Mouse (Mus musculus): ENCODE data around the gene Synpo2l.

Gene Synpo2l

GRCm38 (mm10) chr14:20681742-20682141 lies 13.6 kb upstream of the Synpo2l start:
- DNase-seq (ENCODE audit: low spot score in 2 of 2) = no peak

- DNase-seq (ENCODE audit: low spot score in 2 of 2) = no peak
These were observed 9.8 kb upstream of the Synpo2l start for GRCm38 (mm10) chr14:20677906-20678305.

DNA sequence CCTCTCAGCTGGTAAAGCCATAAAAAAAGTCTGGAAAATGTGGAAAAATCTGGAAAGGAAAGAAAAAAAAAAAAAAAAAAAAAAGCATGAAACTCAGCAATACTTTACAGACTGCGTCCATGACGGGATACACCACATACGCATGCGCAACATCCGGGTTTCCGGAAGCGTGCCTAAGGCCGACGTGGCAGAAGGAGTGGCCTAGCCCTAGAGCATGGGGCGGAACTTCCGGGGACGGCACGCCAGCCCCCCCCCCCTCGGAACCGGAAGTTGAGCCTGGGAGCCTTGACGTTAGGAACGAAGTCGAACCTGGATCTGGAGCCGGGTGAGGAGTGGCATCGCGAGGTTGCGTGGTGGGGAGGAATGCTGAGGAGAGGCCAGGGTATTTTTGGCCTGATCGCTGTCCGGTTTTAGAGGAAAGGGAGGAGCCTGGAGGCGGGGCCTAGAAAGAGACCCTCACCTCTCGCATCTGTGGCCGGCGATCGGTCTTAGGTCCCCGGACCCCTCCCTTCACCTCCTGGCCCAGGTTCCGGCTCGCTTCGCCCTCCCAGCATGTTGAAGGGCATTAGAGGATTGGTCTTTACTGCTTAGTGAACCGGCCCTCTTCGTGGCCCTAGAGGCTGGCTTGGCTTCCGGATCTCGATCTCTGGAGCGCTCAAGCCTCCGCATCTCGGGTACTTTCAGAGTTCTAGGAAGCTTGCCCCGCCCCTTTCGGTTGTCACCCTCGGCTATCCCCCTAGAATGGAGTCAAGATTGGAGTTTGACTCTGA lies 6.1 kb upstream of the Synpo2l start, which contains the start of gene Sec24c:
Sec24c (plus strand) TSS at position 245 of the 770 bp plus-strand sequence.
- peak; percentile 98 to 99 for DNase-seq (ENCODE audit: low spot score in 2 of 2)

- peak in 1 of 2 experiments; percentile 11 for DNase-seq (ENCODE audit: low spot score in 2 of 2)
These were observed 5.5 kb upstream of the Synpo2l start for GRCm38 (mm10) chr14:20673735-20674063.

GRCm38 (mm10) chr14:20672990-20673389 lies 4.8 kb upstream of the Synpo2l start:
- DNase-seq (ENCODE audit: low spot score in 2 of 2) = peak in 1 of 2 experiments; percentile 49

GRCm38 (mm10) chr14:20667469-20667868 lies 685 bp downstream of the Synpo2l start:
- no peak for DNase-seq (ENCODE audit: low spot score in 2 of 2)

DNA sequence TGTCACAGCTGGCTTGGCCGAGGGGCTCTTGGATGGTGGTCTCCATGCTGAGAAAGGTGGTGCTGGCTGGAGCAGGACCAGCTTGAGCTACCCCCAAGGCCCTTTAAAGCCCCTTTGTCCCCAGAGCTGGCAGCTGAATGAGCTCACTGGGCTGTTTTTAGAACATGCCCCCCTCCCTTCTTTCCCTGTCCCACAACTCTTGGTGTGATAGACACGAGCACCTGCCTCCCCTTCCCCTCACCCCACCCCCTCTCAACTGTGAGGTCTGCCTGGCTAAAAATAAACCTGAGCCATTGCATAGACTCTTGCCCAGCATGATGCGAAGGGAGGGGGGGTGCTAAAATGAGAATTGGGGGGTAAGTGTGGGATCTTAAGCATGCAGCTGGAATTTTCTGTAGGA lies 3.7 kb downstream of the Synpo2l start:
- no peak for DNase-seq (ENCODE audit: low spot score in 2 of 2)

- DNase-seq (ENCODE audit: low spot score in 2 of 2) = no peak
These were observed 4.6 kb downstream of the Synpo2l start for GRCm38 (mm10) chr14:20663601-20664000.

DNA sequence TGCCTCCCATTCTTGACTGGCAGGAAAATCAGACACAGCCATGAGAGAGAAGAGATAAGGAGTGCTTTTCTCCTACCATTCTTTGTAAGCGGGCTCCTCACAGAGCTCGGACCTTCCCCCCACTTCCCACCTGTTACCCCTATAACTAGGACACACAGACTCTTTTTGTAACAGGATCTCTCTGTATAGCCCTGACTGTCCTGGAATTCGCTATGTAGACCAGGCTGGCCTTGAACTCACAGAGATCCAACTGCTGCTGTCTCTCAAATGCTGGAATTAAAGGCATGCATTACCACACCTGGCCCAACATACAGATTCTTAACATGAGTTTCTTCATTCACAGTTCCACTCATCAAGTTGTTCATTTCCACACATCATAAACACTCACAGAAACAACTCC lies 5.4 kb downstream of the Synpo2l start:
- DNase-seq (ENCODE audit: low spot score in 2 of 2) = no peak

DNA sequence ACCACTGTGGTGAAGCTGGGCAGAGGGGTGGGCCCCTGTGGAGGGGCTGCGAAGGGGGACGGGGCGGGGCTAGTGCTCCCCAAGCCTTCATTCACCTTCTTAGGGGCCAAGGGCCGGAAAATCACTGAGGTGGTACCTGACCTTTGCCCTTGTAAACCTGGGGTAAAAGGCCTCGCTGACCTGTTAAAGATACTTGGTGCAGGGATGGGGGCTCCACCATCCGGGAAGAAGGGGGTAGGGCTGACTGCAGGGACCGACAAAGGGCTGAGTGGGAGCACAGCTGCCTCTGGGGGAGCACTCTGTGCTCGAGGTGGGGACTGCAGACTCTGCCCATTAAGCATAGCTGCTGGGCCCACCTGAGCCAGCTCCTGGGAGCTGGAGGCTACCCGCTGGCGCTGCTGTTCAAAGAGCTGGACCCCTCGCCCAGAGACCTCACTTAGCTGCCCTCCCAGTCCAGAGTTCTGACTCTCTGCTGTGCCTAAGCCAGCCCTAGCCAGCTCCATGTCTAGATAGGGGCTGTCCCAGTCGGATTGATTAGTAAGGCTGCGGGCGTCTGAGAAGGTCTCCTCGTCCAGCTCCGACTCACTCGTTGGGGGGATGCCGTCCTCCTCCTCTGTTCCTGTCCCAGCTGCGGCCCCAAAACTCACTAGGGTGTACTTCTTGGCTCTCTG lies 6.4 kb downstream of the Synpo2l start:
- DNase-seq (ENCODE audit: low spot score in 2 of 2) = peak in 1 of 2 experiments; percentile 23

DNA sequence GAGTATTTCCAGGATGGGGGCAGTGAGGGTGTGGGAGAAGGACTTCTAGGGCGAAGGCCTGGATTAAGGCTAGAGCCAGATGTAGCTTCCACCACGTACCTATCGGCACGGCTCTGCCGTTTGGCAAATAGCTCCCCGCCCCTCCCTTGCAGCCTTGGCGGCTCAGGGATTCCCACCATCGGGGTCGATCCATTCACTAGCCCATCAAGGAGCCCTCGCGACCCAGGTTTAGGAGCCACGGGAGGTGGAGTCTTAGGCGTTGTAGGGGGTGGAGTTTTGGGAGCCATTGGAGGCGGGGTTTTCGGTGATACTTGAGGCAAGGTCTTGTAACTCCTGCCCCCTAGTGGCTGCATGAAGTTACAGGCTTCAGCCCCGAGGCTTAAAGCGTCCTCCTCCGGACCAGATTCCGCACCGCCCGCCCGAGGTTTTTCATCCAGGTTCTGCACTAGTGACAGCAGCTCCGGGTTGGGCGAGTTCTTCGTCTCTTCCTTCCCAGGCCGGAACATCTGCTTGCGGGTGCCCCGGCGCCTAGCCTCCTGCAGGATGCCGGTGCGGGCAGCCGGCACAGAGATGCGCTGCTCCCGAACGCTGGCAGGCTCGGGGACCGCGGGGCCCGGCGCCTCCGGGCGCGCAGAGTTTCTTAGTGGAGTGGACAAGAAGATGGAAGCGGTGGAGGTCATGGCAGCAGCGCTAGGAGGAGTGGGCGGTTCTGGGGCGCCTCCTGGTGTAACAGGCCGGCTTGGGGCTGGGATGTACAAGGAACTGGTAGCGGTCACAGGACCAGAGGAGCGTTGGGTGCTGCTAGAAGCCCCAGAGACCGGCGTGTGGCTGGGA lies 7.1 kb downstream of the Synpo2l start:
- peak; percentile 80 to 91 for DNase-seq (ENCODE audit: low spot score in 2 of 2)

- DNase-seq (ENCODE audit: low spot score in 2 of 2) = no peak
These were observed 8.5 kb downstream of the Synpo2l start for GRCm38 (mm10) chr14:20659687-20660086.

DNA sequence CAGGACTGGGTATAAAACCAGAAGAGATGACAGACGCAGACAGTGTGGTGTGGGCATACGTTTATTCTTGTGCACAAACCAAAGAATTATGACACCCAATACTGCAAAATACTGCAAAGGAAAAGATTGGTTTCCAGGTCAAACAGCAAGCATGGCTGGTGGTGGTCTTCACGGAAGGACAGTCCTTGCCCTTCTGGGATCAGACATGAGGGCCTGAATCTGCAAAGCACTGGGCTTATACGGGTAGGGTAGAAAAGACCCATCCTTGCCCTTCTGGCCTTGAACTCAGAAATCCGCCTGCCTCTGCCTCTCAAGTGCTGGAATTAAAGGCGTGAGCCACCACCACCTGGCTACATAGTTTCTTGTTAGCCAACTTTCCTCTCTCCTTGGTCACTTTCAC lies 9.3 kb downstream of the Synpo2l start:
- DNase-seq (ENCODE audit: low spot score in 2 of 2) = no peak

DNA sequence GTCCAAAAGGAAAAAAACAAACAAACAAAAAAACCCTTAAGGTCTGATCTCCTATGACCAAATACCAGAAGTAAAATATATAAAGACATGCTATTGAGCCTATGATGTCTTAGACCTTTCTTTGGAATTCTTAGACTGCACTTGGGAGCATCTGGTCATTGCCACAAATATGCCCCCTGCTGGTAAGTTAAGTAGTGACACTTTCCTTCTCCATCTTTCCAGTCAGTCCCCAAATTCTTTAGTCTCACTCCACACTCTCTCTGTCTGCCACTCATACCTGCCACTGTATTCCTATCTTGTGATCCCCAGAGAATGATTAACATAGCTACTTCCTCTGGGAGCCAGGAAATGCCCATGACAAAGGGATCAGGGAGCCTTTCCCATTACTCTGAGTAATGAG lies 9.8 kb downstream of the Synpo2l start:
- DNase-seq (ENCODE audit: low spot score in 2 of 2) = peak in 1 of 2 experiments; percentile 25

DNA sequence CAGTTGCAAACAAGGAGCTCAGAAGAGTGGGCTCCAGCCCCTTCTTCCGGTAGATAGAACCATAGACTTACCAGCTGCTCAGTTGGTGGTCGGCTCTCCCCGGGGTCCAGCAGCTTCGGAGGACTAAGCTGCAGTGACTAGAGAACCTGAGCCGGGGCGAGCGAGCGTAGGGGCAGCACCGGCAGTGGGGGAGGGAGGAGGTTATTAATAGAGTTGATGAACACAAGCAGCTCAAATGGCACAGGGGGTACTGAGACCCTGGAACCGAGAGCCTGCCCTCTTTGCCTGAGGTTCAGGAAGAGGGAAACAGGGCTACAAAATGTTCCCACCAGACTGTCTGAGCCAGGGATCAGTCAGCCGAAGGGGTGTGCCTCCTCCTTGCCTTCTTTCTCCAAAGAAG lies 11.8 kb downstream of the Synpo2l start, which contains the start of gene Myoz1:
Myoz1 (minus strand) TSS at position 180 of the 400 bp plus-strand sequence.
- no peak for DNase-seq (ENCODE audit: low spot score in 2 of 2)

DNA sequence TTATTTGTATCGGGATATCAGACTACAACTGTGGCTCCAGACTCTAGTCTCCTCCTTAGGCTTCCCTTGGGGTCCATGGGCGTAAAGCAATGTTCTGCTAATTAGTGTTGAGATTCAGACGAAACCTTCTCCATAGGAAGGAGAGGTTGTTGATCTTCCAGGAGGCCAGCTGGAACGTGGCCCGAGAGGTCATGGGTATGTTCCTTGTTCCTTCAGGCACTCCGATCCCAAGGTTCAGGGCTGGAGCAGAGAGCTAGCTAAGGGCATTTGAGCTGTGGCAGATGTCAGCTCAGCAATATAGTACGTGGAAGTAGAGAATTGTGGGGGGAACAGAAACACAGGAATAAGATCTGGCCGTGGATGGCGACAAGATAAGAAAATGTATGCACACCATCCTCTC lies 12.4 kb downstream of the Synpo2l start:
- no peak for DNase-seq (ENCODE audit: low spot score in 2 of 2)

DNA sequence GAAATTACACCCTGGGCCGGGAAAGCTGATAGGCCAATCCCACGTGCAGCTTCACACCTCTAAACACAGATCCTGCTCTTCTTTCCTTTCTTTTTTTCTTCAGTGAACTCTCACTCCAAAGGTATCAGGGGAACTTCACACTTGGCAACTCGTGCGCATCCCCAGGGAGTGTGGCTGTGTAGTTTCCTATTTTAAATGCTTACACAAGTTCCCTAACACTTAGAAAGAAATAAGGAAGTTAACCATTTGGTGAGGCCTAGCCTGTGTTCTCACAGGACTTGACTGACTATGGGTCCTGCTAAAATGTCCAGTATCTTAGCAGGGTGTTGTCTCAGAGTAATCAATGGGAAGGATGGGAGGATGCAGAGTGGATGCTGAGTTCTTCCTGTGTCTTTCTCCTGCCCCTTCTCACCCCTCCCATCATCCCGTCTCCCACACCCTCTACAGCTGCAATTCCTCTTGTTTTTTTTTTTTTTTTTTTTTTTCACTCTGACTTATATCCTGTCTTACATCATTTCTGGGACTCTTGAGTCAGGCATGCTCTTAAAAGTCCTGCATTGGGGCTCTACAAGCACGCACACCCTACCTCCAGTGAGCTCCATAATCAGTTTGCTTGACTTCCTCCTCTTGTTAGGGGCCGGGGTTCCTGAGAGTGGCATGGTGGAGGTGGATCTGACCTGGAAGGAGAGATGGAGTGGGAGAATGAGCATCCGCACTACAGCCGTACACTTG lies 13.3 kb downstream of the Synpo2l start:
- no peak for DNase-seq (ENCODE audit: low spot score in 2 of 2)

- DNase-seq (ENCODE audit: low spot score in 2 of 2) = no peak
These were observed 16.4 kb downstream of the Synpo2l start for GRCm38 (mm10) chr14:20651722-20652256.

- DNase-seq (ENCODE audit: low spot score in 2 of 2) = no peak
These were observed 17.2 kb downstream of the Synpo2l start for GRCm38 (mm10) chr14:20651000-20651399.

GRCm38 (mm10) chr14:20646381-20646780 lies 21.8 kb downstream of the Synpo2l start:
- no peak for DNase-seq (ENCODE audit: low spot score in 2 of 2)

- no peak for DNase-seq (ENCODE audit: low spot score in 2 of 2)
These were observed 22.6 kb downstream of the Synpo2l start for GRCm38 (mm10) chr14:20645547-20645946.
